Mouse (Mus musculus) MEL (cell line): Measurements from ENCODE around the gene Ube2j1. TPM values are rescaled to one million over a fixed set of nuclear protein-coding genes. Genes with fewer than 3 reads are reported as not detected.

Experiments
- DNase-seq: peaks from one replicate; pipeline ENCODE4 v3.0.0; 2011; ENCODE audit warnings: low read depth, low spot score
- H3K27ac ChIP-seq: 2 replicates; pipeline ENCODE4 v1.5.1; 2012; ENCODE audit warnings: low read depth, mild to moderate bottlenecking, control low read depth, low read length, moderate library complexity; ENCODE audit not compliant: control insufficient read depth
- H3K27me3 ChIP-seq, 2 experiments: fragments of 150-350 bp in 1 of 2; sonication (generic) in 1 of 2; 2 replicates each; pipeline ENCODE4 v1.6.1; 2012; ENCODE audit warnings: low read length in 2 of 2, mild to moderate bottlenecking in 2 of 2, improper control_type of control experiment in 1 of 2, moderate library complexity in 1 of 2; ENCODE audit not compliant: insufficient read depth in 2 of 2, control insufficient read depth in 1 of 2
- H3K36me3 ChIP-seq, 2 experiments: 2 replicates each; pipeline ENCODE4 v1.6.1; 2012 to 2014; ENCODE audit warnings: low read length in 2 of 2, improper control_type of control experiment in 1 of 2, inconsistent platforms in 1 of 2, mild to moderate bottlenecking in 1 of 2; ENCODE audit not compliant: insufficient read depth in 2 of 2, control insufficient read depth in 1 of 2
- H3K4me1 ChIP-seq, 2 experiments: fragments of 150-350 bp in 1 of 2; sonication (generic) in 1 of 2; 2 replicates each; pipeline ENCODE4 v1.6.1; 2012; ENCODE audit warnings: low read length in 2 of 2, improper control_type of control experiment in 1 of 2, mild to moderate bottlenecking in 1 of 2; ENCODE audit not compliant: insufficient read depth in 2 of 2, control insufficient read depth in 1 of 2
- H3K4me3 ChIP-seq, 2 experiments: fragments of 150-350 bp in 1 of 2; sonication (generic) in 1 of 2; 2 replicates each; pipeline ENCODE4 v1.5.1; 2012; ENCODE audit warnings: low read depth in 2 of 2, low read length in 2 of 2, mild to moderate bottlenecking in 2 of 2, moderate library complexity in 2 of 2, control low read depth in 1 of 2, improper control_type of control experiment in 1 of 2; ENCODE audit not compliant: control insufficient read depth in 1 of 2, insufficient read depth in 1 of 2
- H3K79me2 ChIP-seq: 2 replicates; pipeline ENCODE4 v1.6.1; 2012; ENCODE audit warnings: mild to moderate bottlenecking, low read length, moderate library complexity; ENCODE audit not compliant: control insufficient read depth, poor library complexity, insufficient read depth
- H3K9ac ChIP-seq: 2 replicates; pipeline ENCODE4 v1.6.1; 2012; ENCODE audit warnings: low read depth, mild to moderate bottlenecking, control low read depth, low read length, moderate library complexity; ENCODE audit not compliant: control insufficient read depth, poor library complexity, severe bottlenecking
- H3K9me3 ChIP-seq: fragments of 150-350 bp; sonication (generic); replicated peaks from 2 replicates; pipeline ENCODE4 v1.6.1; 2012; ENCODE audit warnings: mild to moderate bottlenecking, low read length, improper control_type of control experiment, moderate library complexity; ENCODE audit not compliant: insufficient read depth
- CHD1 ChIP-seq: IDR thresholded peaks from 2 replicates; pipeline ENCODE4 v1.6.1; 2012; ENCODE audit warnings: low read depth, mild to moderate bottlenecking, inconsistent platforms, low read length, improper control_type of control experiment
- CHD2 ChIP-seq: IDR thresholded peaks from 2 replicates; pipeline ENCODE4 v1.6.1; 2011; ENCODE audit warnings: low read length, improper control_type of control experiment
- CTCF ChIP-seq, 3 experiments: IDR thresholded peaks in 2 of 3; conservative IDR thresholded peaks in 1 of 3; 2 replicates each; pipeline ENCODE4 v1.5.1; 2011 to 2012; ENCODE audit warnings: low read length in 3 of 3, low read depth in 2 of 3, mild to moderate bottlenecking in 2 of 3, improper control_type of control experiment in 1 of 3, inconsistent platforms in 1 of 3, mixed read lengths in 1 of 3, moderate library complexity in 1 of 3; ENCODE audit not compliant: control insufficient read depth in 1 of 3, insufficient read depth in 1 of 3, poor library complexity in 1 of 3, severe bottlenecking in 1 of 3
- ELF1 ChIP-seq: IDR thresholded peaks from 2 replicates; pipeline ENCODE4 v1.6.1; 2014; ENCODE audit warnings: low read depth, mild to moderate bottlenecking, inconsistent platforms, low read length, improper control_type of control experiment, moderate library complexity
- GABPA ChIP-seq: IDR thresholded peaks from 2 replicates; pipeline ENCODE4 v1.6.1; 2012; ENCODE audit warnings: low read depth, mild to moderate bottlenecking, inconsistent platforms, low read length, improper control_type of control experiment, moderate library complexity
- JUND ChIP-seq: IDR thresholded peaks from 2 replicates; pipeline ENCODE4 v1.6.1; 2011; ENCODE audit warnings: low read depth, mild to moderate bottlenecking, improper control_type of control experiment, low read length
- MYB ChIP-seq: IDR thresholded peaks from 2 replicates; pipeline ENCODE4 v1.6.1; 2011; ENCODE audit warnings: mild to moderate bottlenecking, low read depth, low read length, improper control_type of control experiment
- NRF1 ChIP-seq: IDR thresholded peaks from 2 replicates; pipeline ENCODE4 v1.6.1; 2014; ENCODE audit warnings: low read depth, mild to moderate bottlenecking, inconsistent platforms, low read length, improper control_type of control experiment, moderate library complexity; ENCODE audit not compliant: poor library complexity, insufficient read depth, severe bottlenecking
- RAD21 ChIP-seq: IDR thresholded peaks from 2 replicates; pipeline ENCODE4 v1.6.1; 2011; ENCODE audit warnings: mild to moderate bottlenecking, low read depth, low read length, improper control_type of control experiment
- SMC3 ChIP-seq: IDR thresholded peaks from 2 replicates; pipeline ENCODE4 v1.6.1; 2011; ENCODE audit warnings: low read depth, low read length, improper control_type of control experiment
- TAL1 ChIP-seq: IDR thresholded peaks from 2 replicates; pipeline ENCODE4 v1.6.1; 2012; ENCODE audit warnings: mild to moderate bottlenecking, inconsistent platforms, low read length, moderate library complexity, mixed read lengths
- UBTF ChIP-seq: IDR thresholded peaks from 2 replicates; pipeline ENCODE4 v1.6.1; 2012; ENCODE audit warnings: low read depth, mild to moderate bottlenecking, inconsistent platforms, low read length, improper control_type of control experiment, moderate library complexity, borderline replicate concordance; ENCODE audit not compliant: insufficient read depth
- ZMIZ1 ChIP-seq: IDR thresholded peaks from 2 replicates; pipeline ENCODE4 v1.6.1; 2012; ENCODE audit warnings: low read depth, mild to moderate bottlenecking, inconsistent platforms, low read length, improper control_type of control experiment, moderate library complexity
- polyA plus RNA-seq, 2 experiments: library from polyadenylated mRNA; stranded (reverse) in 1 of 2; unstranded in 1 of 2; fragments of >175 nt in 1 of 2; fragments of >200 nt in 1 of 2; gene quantifications; 2 replicates each; pipeline versions ENCODE4 v1.2.1 to v1.2.4; 2012; ENCODE audit warnings: low replicate concordance in 2 of 2, low read depth in 1 of 2; ENCODE audit not compliant: insufficient read length in 2 of 2, insufficient read depth in 1 of 2, missing spikeins in 1 of 2
- total RNA-seq: library from RNA; depleted of rRNA; stranded (reverse); fragments of 300-350 nt; gene quantifications from 2 replicates; pipeline ENCODE4 v1.2.3, GENCODE M21; 2012

Ube2j1 gene
- total and polyA plus RNA-seq, 3 experiments: 32.6 to 42.9 TPM; not detected in 1

DNA sequence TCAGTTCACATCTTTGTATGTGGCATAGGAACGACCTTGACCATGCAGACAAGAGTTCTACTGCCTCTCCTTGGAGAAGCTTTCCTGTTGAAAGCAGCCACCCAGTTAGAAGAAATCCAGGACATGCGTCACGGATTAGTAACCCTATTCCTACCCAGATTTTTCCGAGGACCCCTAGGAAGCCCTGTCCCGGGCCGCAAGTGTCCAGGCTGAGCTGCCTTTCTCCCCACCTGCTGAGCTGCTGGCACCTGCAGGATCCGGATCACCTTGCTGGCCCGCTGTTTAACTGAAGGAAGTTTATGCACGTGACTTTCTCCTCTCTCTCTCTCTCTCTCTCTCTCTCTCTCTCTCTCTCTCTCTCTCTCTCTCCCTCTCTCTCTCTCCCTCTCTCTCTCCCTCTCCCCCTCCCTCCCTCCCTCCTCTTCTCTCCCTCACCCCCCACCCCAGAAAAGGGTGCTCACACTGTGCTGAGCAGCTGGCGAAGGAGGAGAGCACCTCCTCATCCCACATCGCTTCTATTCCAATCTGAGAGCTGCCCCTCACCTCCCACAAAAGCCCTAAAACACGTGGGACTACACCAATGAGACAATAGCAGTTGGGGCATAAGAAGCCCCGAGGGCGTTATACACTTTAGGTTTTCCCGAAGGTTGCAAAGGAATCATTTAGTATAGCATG lies 49.0 kb upstream of the Ube2j1 start:
- Histone ChIP-seq H3K9me3 (no peaks in the 10 kb centered on the region), H3K4me1 (peaks cover 0 to 6% of the 10 kb centered on the region in 2 experiments; a peak in 2 of 4 replicates), H3K4me3 (no peak overlapping the region), H3K36me3 (peaks cover 0 to 3% of the 10 kb centered on the region in 2 experiments; a peak in 1 of 4 replicates), H3K27me3 (no peaks in the 10 kb centered on the region), H3K27ac (no peak overlapping the region), H3K9ac (no peak overlapping the region), H3K79me2 (no peaks in the 10 kb centered on the region)
- no peak for DNase-seq
- TF ChIP-seq MYB (no peak), GABPA (no peak), ZMIZ1 (no peak), SMC3 (no peak), ELF1 (no peak)

DNA sequence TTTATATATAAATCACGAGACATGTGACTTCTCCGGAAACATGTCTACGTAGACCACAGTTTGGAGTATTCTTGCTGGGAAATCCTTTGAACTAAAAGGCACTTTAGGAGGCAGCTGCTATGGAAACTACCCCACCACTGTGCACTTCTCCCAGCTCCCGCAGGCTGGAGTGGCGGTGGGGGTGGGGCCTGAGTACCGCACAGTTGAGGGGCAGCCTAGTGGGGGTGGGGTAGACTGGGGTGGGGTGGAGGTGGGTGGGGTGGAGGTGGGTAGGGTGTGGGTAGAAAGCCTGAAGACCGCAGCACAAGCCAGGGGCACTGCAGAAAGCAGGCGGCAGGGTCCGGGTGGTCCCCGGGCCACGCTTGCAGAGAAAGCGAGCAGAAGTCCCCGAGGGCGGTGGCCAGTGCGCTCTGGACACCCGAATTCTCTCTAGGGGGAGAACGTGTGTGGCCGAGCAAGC lies 48.5 kb upstream of the Ube2j1 start, which contains the start of gene Rragd:
TSS of gene Rragd (plus strand) at position 322 of the 460 bp plus-strand sequence.
- Histone ChIP-seq H3K9ac (no peak within 1 kb of the TSS), H3K36me3 (peaks cover 0 to 8% of the 10 kb centered on the region in 2 experiments; a peak in 1 of 4 replicates), H3K27me3 (no peaks in the 10 kb centered on the region), H3K79me2 (no peaks in the 10 kb centered on the region), H3K9me3 (no peaks in the 10 kb centered on the region), H3K4me3 (no peak within 1 kb of the TSS), H3K4me1 (peaks cover 0 to 12% of the 10 kb centered on the region in 2 experiments; a peak in 2 of 4 replicates), H3K27ac (no peak within 1 kb of the TSS)
- TF ChIP-seq JUND (no peak), TAL1 (no peak), SMC3 (no peak), CTCF (IDR thresholded peaks at IDR 0.05 in 2 of 3, conservative IDR thresholded peaks at IDR 0.05 in 1 of 3; ENCODE audit: control insufficient read depth in 1 of 3, insufficient read depth in 1 of 3, low read depth in 2 of 3, low read length in 3 of 3, poor library complexity in 1 of 3, severe bottlenecking in 1 of 3) (no peak), CHD2 (no peak), CHD1 (no peak), NRF1 (no peak), UBTF (no peak), RAD21 (no peak)
- DNase-seq: no peak
